Mouse (Mus musculus) cerebellum, adult 8-10 months (tissue): ENCODE data around the gene Prrt1.
A peak's percentile ranks its signal among the peaks of the same experiment; 100 is the strongest.

Experiments used
- DNase-seq: peaks from one replicate; pipeline ENCODE4 v3.0.0; 2022

The Prrt1 gene

GRCm38 (mm10) chr17:34629796-34630603, 667 bp downstream of the Prrt1 start:
- peak; percentile 65 for DNase-seq

GRCm38 (mm10) chr17:34630761-34631301, 1.5 kb downstream of the Prrt1 start:
- DNase-seq: peak; percentile 64

- DNase-seq: peak; percentile 61
These were observed 2.3 kb downstream of the Prrt1 start for GRCm38 (mm10) chr17:34631647-34632046.

GRCm38 (mm10) chr17:34632261-34632691, 2.9 kb downstream of the Prrt1 start:
- peak; percentile 87 for DNase-seq

GRCm38 (mm10) chr17:34635671-34636070, 6.3 kb downstream of the Prrt1 start:
- DNase-seq: no peak

GRCm38 (mm10) chr17:34637459-34637858, 8.1 kb downstream of the Prrt1 start:
- no peak for DNase-seq

GRCm38 (mm10) chr17:34639461-34640255, 10.3 kb downstream of the Prrt1 start:
- DNase-seq: peak; percentile 40

GRCm38 (mm10) chr17:34640778-34641601, 11.7 kb downstream of the Prrt1 start:
- DNase-seq: peak; percentile 86

- DNase-seq: peak; percentile 28
These were observed 12.6 kb downstream of the Prrt1 start for GRCm38 (mm10) chr17:34641945-34642344.

GRCm38 (mm10) chr17:34643379-34643778, 14.0 kb downstream of the Prrt1 start:
- DNase-seq: no peak

GRCm38 (mm10) chr17:34643944-34644343, 14.6 kb downstream of the Prrt1 start:
- DNase-seq: peak; percentile 67

- DNase-seq: peak; percentile 96
These were observed 15.3 kb downstream of the Prrt1 start, which contains the start of gene Fkbpl for GRCm38 (mm10) chr17:34644608-34645007. Gene Fkbpl, plus strand, starts transcription at chr17:34644764.

GRCm38 (mm10) chr17:34645256-34645829, 16.0 kb downstream of the Prrt1 start:
- peak; percentile 34 for DNase-seq

GRCm38 (mm10) chr17:34645831-34646511, 16.6 kb downstream of the Prrt1 start:
- peak; percentile 53 for DNase-seq

- peak; percentile 93 for DNase-seq
These were observed 17.8 kb downstream of the Prrt1 start, which contains the start of gene Atf6b for GRCm38 (mm10) chr17:34646906-34647787. Gene Atf6b, plus strand, starts transcription at chr17:34647146.

- peak; percentile 23 for DNase-seq
These were observed 19.0 kb downstream of the Prrt1 start for GRCm38 (mm10) chr17:34648141-34648890.

GRCm38 (mm10) chr17:34649106-34649864, 20.0 kb downstream of the Prrt1 start:
- peak; percentile 32 for DNase-seq

GRCm38 (mm10) chr17:34650781-34651180, 21.4 kb downstream of the Prrt1 start:
- peak; percentile 24 for DNase-seq
